Mouse (Mus musculus): ENCODE data around the gene Kcnk4.

DNA sequence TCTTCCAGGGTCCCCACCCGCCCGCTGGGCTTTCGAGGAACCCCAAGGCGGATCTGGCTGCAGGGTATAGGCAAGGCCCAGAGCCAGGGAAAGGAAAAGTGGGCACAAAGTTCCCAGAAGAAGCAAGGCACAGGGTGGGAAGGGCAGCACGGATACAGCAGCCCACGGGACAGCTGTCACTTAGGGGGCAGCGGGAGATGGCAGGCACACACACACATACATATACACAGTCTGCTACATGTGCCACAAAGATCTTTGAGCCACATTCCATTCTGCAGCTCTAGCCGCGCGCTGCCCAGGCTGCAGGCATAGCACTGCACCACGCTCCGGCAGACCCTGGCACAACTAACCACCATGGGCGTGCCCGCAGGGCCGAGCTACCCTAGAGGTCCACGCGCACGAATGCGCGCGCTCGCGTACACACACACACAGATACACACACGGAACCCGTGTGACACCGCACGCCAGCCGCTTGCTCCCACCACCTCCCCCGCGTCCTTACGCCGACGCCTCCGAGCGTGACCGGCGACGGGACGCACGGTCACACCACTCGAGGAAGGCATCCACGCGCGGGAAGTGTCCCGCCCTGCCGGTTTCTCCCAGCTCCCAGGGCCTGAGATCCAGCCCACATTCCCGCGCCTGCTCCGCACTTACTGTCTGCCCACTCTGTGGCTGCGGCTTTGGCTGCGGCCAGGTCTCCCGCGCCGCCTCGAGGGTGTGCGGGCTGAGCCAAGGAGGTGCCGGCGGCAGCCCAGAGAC is 700 bp downstream of the Kcnk4 start:
- TF ChIP-seq CTCF (conservative IDR thresholded peaks at IDR 0.05; ENCODE audit: low read length) = no peak
- TF ChIP-seq NANOG (IDR thresholded peaks at IDR 0.05; ENCODE audit: borderline replicate concordance, low read length) = no peak

Measured in E14TG2a.4 (cell line).